Mouse (Mus musculus): ENCODE data around the gene Nup50.

- TF ChIP-seq CTCF (IDR thresholded peaks at IDR 0.05; ENCODE audit: low read depth, low read length), result no peak
- TF ChIP-seq TAL1 (conservative IDR thresholded peaks at IDR 0.05; ENCODE audit: low read depth, low read length), result no peak
- no peak for TF ChIP-seq GATA1 (IDR thresholded peaks at IDR 0.05; ENCODE audit: borderline replicate concordance, low read length)
- no peak for TF ChIP-seq POLR2AphosphoS5 (IDR thresholded peaks at IDR 0.05; ENCODE audit: insufficient replicate concordance, low read depth, low read length)
Measured at GRCm38 (mm10) chr15:84975729-84976128, 52.5 kb downstream of the Nup50 start.

Measured in G1E (cell line).